Mouse (Mus musculus) left cerebral cortex, postnatal 36 days (tissue): ENCODE results near the gene Rhox6. TPM values are rescaled to one million over a fixed set of nuclear protein-coding genes. Genes with fewer than 3 reads are reported as not detected.
"Not testable (repeated sequence)": the region's sequence is repeated elsewhere in the genome, so short reads cannot be mapped to it uniquely, and the experiment has no call there.

Experiments used
- DNase-seq, 2 experiments: peaks; one replicate each; pipeline ENCODE4 v3.0.0; 2021 to 2022; ENCODE audit warnings: low spot score in 2 of 2, mixed read lengths in 1 of 2
- intact Hi-C: fragments of 180-260 bp; cut with DNase I; formaldehyde crosslinking; loops from one replicate; pipeline ENCODE4 v1.15.1; 2025
- total RNA-seq, 2 experiments: library from RNA; stranded (reverse); gene quantifications; 2 replicates each; pipeline ENCODE4 v1.2.3; 2021

Rhox6 gene
- not detected for total RNA-seq

- DNase-seq, intact Hi-C loops: not testable (repeated sequence)
Observed at GRCm38 (mm10) chrX:37826610-37827009, at the start of gene Rhox6. Rhox6 (plus strand) TSS chrX:37826910.

- no peak for DNase-seq
- intact Hi-C loops, result no loop called here
Observed at GRCm38 (mm10) chrX:37807286-37808080, 19.2 kb upstream of the Rhox6 start.

- intact Hi-C loops, result no loop called here
- DNase-seq, result no peak
Observed at GRCm38 (mm10) chrX:37809396-37809795, 17.3 kb upstream of the Rhox6 start.

- intact Hi-C loops, result no loop called here
- no peak for DNase-seq
Observed at GRCm38 (mm10) chrX:37811179-37811578, 15.5 kb upstream of the Rhox6 start.

- DNase-seq, result no peak
- intact Hi-C loops, result no loop called here
Observed at GRCm38 (mm10) chrX:37815665-37816064, 11.0 kb upstream of the Rhox6 start.

GRCm38 (mm10) chrX:37831386-37831785, 4.7 kb downstream of the Rhox6 start, which contains the start of gene Rhox7a:
Rhox7a (plus strand) TSS chrX:37831686.
- intact Hi-C loops, result not testable (repeated sequence)

GRCm38 (mm10) chrX:37871641-37872040, 44.9 kb downstream of the Rhox6 start:
- intact Hi-C loops, result no loop called here
- no peak for DNase-seq

More at GRCm38 (mm10) chrX:37831386-37831785, 4.7 kb downstream of the Rhox6 start, which contains the start of gene Rhox7a:
- not testable (repeated sequence) for DNase-seq

GRCm38 (mm10) chrX:37878844-37879243, 52.1 kb downstream of the Rhox6 start, which contains the start of gene Rhox8:
Rhox8 (minus strand) TSS chrX:37878944.
- intact Hi-C loops, result no loop called here
- DNase-seq, result no peak

Other genes with a start within 250 kb of the Rhox6 start
- not detected for gene Rhox3f, start 245.9 kb upstream of the Rhox6 start, total RNA-seq
- gene Rhox4f, start 219.2 kb upstream of the Rhox6 start, total RNA-seq, result not detected
- not detected for gene Rhox3g, start 198.3 kb upstream of the Rhox6 start, total RNA-seq
- not detected for gene Rhox2g, start 183.4 kb upstream of the Rhox6 start, total RNA-seq
- gene Rhox4g, start 175.6 kb upstream of the Rhox6 start, total RNA-seq, result not detected
- not detected for gene Rhox3h, start 158.1 kb upstream of the Rhox6 start, total RNA-seq
- gene Rhox2h, start 153.6 kb upstream of the Rhox6 start, total RNA-seq, result not detected
- not detected for gene Rhox5, start 22.1 kb upstream of the Rhox6 start, total RNA-seq
- gene Rhox7a, start 4.8 kb downstream of the Rhox6 start, total RNA-seq, result not detected
- gene Rhox8, start 52.0 kb downstream of the Rhox6 start, total RNA-seq, result not detected
- gene Rhox7b, start 70.3 kb downstream of the Rhox6 start, total RNA-seq, result not detected
- not detected for gene Rhox9, start 74.9 kb downstream of the Rhox6 start, total RNA-seq
- gene Btg1-ps1, start 191.9 kb downstream of the Rhox6 start, total RNA-seq, result not detected
- gene Btg1-ps2, start 216.2 kb downstream of the Rhox6 start, total RNA-seq, result not detected
- gene Rhox10, start 239.6 kb downstream of the Rhox6 start, total RNA-seq, result not detected